Mouse (Mus musculus): ENCODE results near the gene Cdc42se2.

- no peak for TF ChIP-seq CTCF (IDR thresholded peaks at IDR 0.05; ENCODE audit: low read depth, low read length)
- no peak for TF ChIP-seq EP300 (IDR thresholded peaks at IDR 0.05; ENCODE audit: insufficient read depth, low read depth, low read length)
These were observed 108.3 kb downstream of the Cdc42se2 start for GRCm38 (mm10) chr11:54679141-54679540.
